Mouse (Mus musculus): ENCODE measurements at regions not wholly inside any gene's neighbourhood (a gene's known extent, or its start where the extent isn't known, plus 50 kb on each side); places are given as distances from the start of the nearest gene placed in this dataset.
"Not testable (repeated sequence)": the region's sequence is repeated elsewhere in the genome, so short reads cannot be mapped to it uniquely, and the experiment has no call there.

- not testable (repeated sequence) for TF ChIP-seq CTCF, EP300 (IDR thresholded peaks at IDR 0.05)
Measured at GRCm38 (mm10) chr12:64008631-64009030, 465.9 kb downstream of the Fscb start.

Data from lung, postnatal 0 days (tissue).